Comparison of ENCODE assay signal across 8 mouse cellular contexts in the genomic region with DNA sequence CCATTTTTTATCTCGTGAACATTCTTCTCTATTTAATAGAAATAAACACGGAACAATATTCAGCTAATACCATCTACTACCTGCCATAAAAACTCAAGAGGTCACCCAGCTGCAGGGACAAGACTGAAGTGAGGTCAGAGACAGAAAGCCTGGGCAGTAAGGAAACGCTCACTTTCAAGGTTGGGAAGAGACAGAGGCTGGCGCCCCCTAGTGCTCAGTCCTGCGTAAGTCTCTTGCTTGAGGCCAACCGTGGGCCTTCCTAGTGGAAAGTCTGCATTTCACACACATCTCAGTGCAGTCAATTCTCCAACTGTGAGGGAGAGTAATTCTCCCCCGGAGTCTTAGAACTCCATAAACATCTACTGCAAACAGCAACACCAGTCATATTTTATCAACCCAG.
DNase-seq lines count a peak whose midpoint lies in the region; ATAC-seq and TF ChIP-seq lines count a peak whose summit lies in the region.

No protein-coding gene starts in this region.

- WGBS in kidney, embryonic 16.5 days: 38% methylated on average over 7 of the region's 7 CpGs
- whole genome bisulfite sequencing in liver, postnatal 0 days (ENCODE audit: insufficient replicate concordance): 36% methylated on average over 7 of the region's 7 CpGs
- 37% methylated on average over 7 of the region's 7 CpGs for WGBS in neural tube, embryonic 15.5 days

- H3K4me3 ChIP-seq in kidney, embryonic 16.5 days (ENCODE audit: low read length): no peak overlapping the region
- no peak overlapping the region for H3K4me3 ChIP-seq in liver, postnatal 0 days (ENCODE audit: low read depth, low read length)
- H3K4me3 ChIP-seq in neural tube, embryonic 15.5 days (replicated peaks): no peak overlapping the region

- no peaks in the 10 kb centered on the region for H3K27me3 ChIP-seq in kidney, embryonic 16.5 days (ENCODE audit: insufficient read depth, low read length)
- H3K27me3 ChIP-seq in liver, postnatal 0 days (ENCODE audit: insufficient read depth, low read length): no peaks in the 10 kb centered on the region
- no peaks in the 10 kb centered on the region for H3K27me3 ChIP-seq in neural tube, embryonic 15.5 days (replicated peaks)

- no peak overlapping the region for H3K4me2 ChIP-seq in kidney, embryonic 16.5 days (replicated peaks; ENCODE audit: low read depth, low read length)
- H3K4me2 ChIP-seq in liver, postnatal 0 days (ENCODE audit: low read depth, low read length): no peak overlapping the region
- H3K4me2 ChIP-seq in neural tube, embryonic 15.5 days: no peak overlapping the region

- TF ChIP-seq CTCF in liver, postnatal 0 days (IDR thresholded peaks at IDR 0.05; ENCODE audit: low read depth): peak; percentile 83

- peak; percentile 77 for DNase-seq in kidney, adult 18-20 months
- peak; percentile 24 for DNase-seq in cerebellum, adult 9-11 months
- peak; percentile 46 to 58 for DNase-seq in gastrocnemius, adult 8-10 months (ENCODE audit: low spot score in 2 of 2)
- peak; percentile 76 for DNase-seq in kidney, postnatal 14 days
- DNase-seq in liver, postnatal 0 days: peak; percentile 73
- peak; percentile 49 for DNase-seq in testis, postnatal 14 days (ENCODE audit: low spot score)

- no peak for ATAC-seq in kidney, embryonic 16.5 days (ENCODE audit: low FRiP score, low TSS enrichment)
- no peak for ATAC-seq in liver, postnatal 0 days
- ATAC-seq in neural tube, embryonic 15.5 days (ENCODE audit: low FRiP score): peak; percentile 23; the same call in 1 of the 2 replicates

- H3K9me3 ChIP-seq in kidney, embryonic 16.5 days (ENCODE audit: low read length): peaks cover 10% of the 10 kb centered on the region; the same call in 1 of the 2 replicates
- no peaks in the 10 kb centered on the region for H3K9me3 ChIP-seq in liver, postnatal 0 days (ENCODE audit: low read length)
- no peaks in the 10 kb centered on the region for H3K9me3 ChIP-seq in neural tube, embryonic 15.5 days (replicated peaks)

- H3K36me3 ChIP-seq in kidney, embryonic 16.5 days (ENCODE audit: insufficient read depth, low read length): peaks cover 20% of the 10 kb centered on the region; the same call in 1 of the 2 replicates
- no peaks in the 10 kb centered on the region for H3K36me3 ChIP-seq in liver, postnatal 0 days (replicated peaks; ENCODE audit: insufficient read depth, low read length)
- H3K36me3 ChIP-seq in neural tube, embryonic 15.5 days: no peaks in the 10 kb centered on the region

- no peak for TF ChIP-seq EP300 in liver, postnatal 0 days (IDR thresholded peaks at IDR 0.05; ENCODE audit: low read depth)

- no peak overlapping the region for H3K27ac ChIP-seq in kidney, embryonic 16.5 days (ENCODE audit: low read length)
- no peak overlapping the region for H3K27ac ChIP-seq in liver, postnatal 0 days (ENCODE audit: low read depth)
- H3K27ac ChIP-seq in neural tube, embryonic 15.5 days (replicated peaks): no peak overlapping the region

- H3K4me1 ChIP-seq in kidney, embryonic 16.5 days (ENCODE audit: insufficient read depth, low read length): peaks cover 5% of the 10 kb centered on the region; the same call in 1 of the 2 replicates
- H3K4me1 ChIP-seq in liver, postnatal 0 days (ENCODE audit: insufficient read depth): no peaks in the 10 kb centered on the region
- H3K4me1 ChIP-seq in neural tube, embryonic 15.5 days: peaks cover 5% of the 10 kb centered on the region; the same call in 1 of the 2 replicates

- no peak overlapping the region for H3K9ac ChIP-seq in kidney, embryonic 16.5 days (replicated peaks; ENCODE audit: low read length)
- no peak overlapping the region for H3K9ac ChIP-seq in liver, postnatal 0 days (replicated peaks)
- no peak overlapping the region for H3K9ac ChIP-seq in neural tube, embryonic 15.5 days (replicated peaks)

Comparison
In these comparisons a context has a peak if more than half of its experiments do, and no peak if none do; other contexts are left out.
1. DNase-seq: peak in every context shown above with its lines; median percentile 77 in kidney, adult 18-20 months; 76 in kidney, postnatal 14 days; 73 in liver, postnatal 0 days; 52 in gastrocnemius, adult 8-10 months; 49 in testis, postnatal 14 days; 24 in cerebellum, adult 9-11 months.